Mouse (Mus musculus): ENCODE results near the gene Crebl2.

GRCm38 (mm10) chr6:134859021-134859420, 29.1 kb downstream of the Crebl2 start:
- TF ChIP-seq POLR2A (IDR thresholded peaks at IDR 0.05; ENCODE audit: low read depth, low read length) (no peak), CTCF (IDR thresholded peaks at IDR 0.05; ENCODE audit: extremely low read depth, insufficient read length, insufficient replicate concordance, low read depth, low read length) (no peak)
